Mouse (Mus musculus): Measurements from ENCODE around the gene Hilpda. TPM values are rescaled to one million over a fixed set of nuclear protein-coding genes. Genes with fewer than 3 reads are reported as not detected.

The Hilpda gene
- polyA plus RNA-seq, 1 experiment from 2014 or later = 35.9 TPM

- no peaks in the 10 kb centered on the region for H3K9me3 ChIP-seq (ENCODE audit: control insufficient read depth, low read length)
- no peak overlapping the region for H3K4me2 ChIP-seq (ENCODE audit: low read length)
- H3K27me3 ChIP-seq (ENCODE audit: control insufficient read depth, insufficient read depth, low read length) = no peaks in the 10 kb centered on the region
- H3K4me1 ChIP-seq (ENCODE audit: control insufficient read depth, insufficient read depth, low read length) = no peaks in the 10 kb centered on the region
- no peaks in the 10 kb centered on the region for H3K36me3 ChIP-seq (ENCODE audit: control insufficient read depth, insufficient read depth, low read length)
- 68% methylated on average over 2 of the region's 2 CpGs for WGBS
- no peak for ATAC-seq (ENCODE audit: low FRiP score, low TSS enrichment)
- no peak for DNase-seq
- no peak overlapping the region for H3K9ac ChIP-seq (replicated peaks; ENCODE audit: low read length)
- no peak overlapping the region for H3K27ac ChIP-seq (replicated peaks; ENCODE audit: low read depth, low read length)
- H3K4me3 ChIP-seq (replicated peaks; ENCODE audit: low read depth, low read length) = no peak overlapping the region
Measured at GRCm38 (mm10) chr6:29317286-29317685, 45.0 kb downstream of the Hilpda start.

GRCm38 (mm10) chr6:29317941-29318340, 45.7 kb downstream of the Hilpda start:
- no peaks in the 10 kb centered on the region for H3K9me3 ChIP-seq (ENCODE audit: control insufficient read depth, low read length)
- no peak overlapping the region for H3K4me2 ChIP-seq (ENCODE audit: low read length)
- no peaks in the 10 kb centered on the region for H3K36me3 ChIP-seq (ENCODE audit: control insufficient read depth, insufficient read depth, low read length)
- ATAC-seq (ENCODE audit: low FRiP score, low TSS enrichment) (no peak), DNase-seq (no peak)
- H3K9ac ChIP-seq (replicated peaks; ENCODE audit: low read length) = no peak overlapping the region
- H3K4me1 ChIP-seq (ENCODE audit: control insufficient read depth, insufficient read depth, low read length) = no peaks in the 10 kb centered on the region
- no peak overlapping the region for H3K27ac ChIP-seq (replicated peaks; ENCODE audit: low read depth, low read length)
- H3K27me3 ChIP-seq (ENCODE audit: control insufficient read depth, insufficient read depth, low read length) = no peaks in the 10 kb centered on the region
- 74% methylated on average over 3 of the region's 3 CpGs for WGBS
- no peak overlapping the region for H3K4me3 ChIP-seq (replicated peaks; ENCODE audit: low read depth, low read length)

GRCm38 (mm10) chr6:29318879-29319278, 46.6 kb downstream of the Hilpda start, which contains the start of gene Fam71f1:
TSS of gene Fam71f1 (plus strand) at chr6:29319140.
- Histone ChIP-seq H3K4me2 (ENCODE audit: low read length) (no peak within 1 kb of the TSS), H3K27ac (replicated peaks; ENCODE audit: low read depth, low read length) (no peak within 1 kb of the TSS), H3K9me3 (ENCODE audit: control insufficient read depth, low read length) (no peaks in the 10 kb centered on the region), H3K4me1 (ENCODE audit: control insufficient read depth, insufficient read depth, low read length) (no peaks in the 10 kb centered on the region), H3K27me3 (ENCODE audit: control insufficient read depth, insufficient read depth, low read length) (no peaks in the 10 kb centered on the region), H3K36me3 (ENCODE audit: control insufficient read depth, insufficient read depth, low read length) (no peaks in the 10 kb centered on the region), H3K4me3 (replicated peaks; ENCODE audit: low read depth, low read length) (no peak within 1 kb of the TSS), H3K9ac (replicated peaks; ENCODE audit: low read length) (no peak within 1 kb of the TSS)
- ATAC-seq (ENCODE audit: low FRiP score, low TSS enrichment) (no peak), DNase-seq (no peak)
- WGBS = 84% methylated on average over 5 of the region's 5 CpGs

DNA sequence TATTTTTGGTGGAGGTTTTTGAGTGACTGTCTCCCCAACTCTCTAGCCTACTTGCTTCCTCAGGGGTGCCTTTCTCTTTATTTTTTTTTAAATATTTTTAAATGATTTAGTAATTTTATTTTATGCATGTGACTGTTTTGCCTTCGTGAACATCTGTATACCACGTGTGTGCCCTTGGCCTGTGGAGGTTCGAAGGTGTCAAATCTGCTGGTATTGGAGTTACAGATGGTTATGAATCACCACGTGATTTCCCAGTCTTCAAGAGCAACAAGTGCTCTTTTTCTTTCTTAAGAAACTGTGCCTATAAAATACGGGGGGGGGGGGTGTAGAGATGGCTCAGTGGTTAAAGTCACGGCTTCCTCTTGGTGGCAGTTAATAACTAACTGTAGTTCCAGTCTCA, 49.3 kb downstream of the Hilpda start:
- Histone ChIP-seq H3K4me3 (replicated peaks; ENCODE audit: low read depth, low read length) (no peak overlapping the region), H3K27ac (replicated peaks; ENCODE audit: low read depth, low read length) (no peak overlapping the region), H3K4me2 (ENCODE audit: low read length) (no peak overlapping the region), H3K4me1 (ENCODE audit: control insufficient read depth, insufficient read depth, low read length) (no peaks in the 10 kb centered on the region), H3K36me3 (ENCODE audit: control insufficient read depth, insufficient read depth, low read length) (no peaks in the 10 kb centered on the region), H3K9ac (replicated peaks; ENCODE audit: low read length) (no peak overlapping the region), H3K9me3 (ENCODE audit: control insufficient read depth, low read length) (no peaks in the 10 kb centered on the region), H3K27me3 (ENCODE audit: control insufficient read depth, insufficient read depth, low read length) (no peaks in the 10 kb centered on the region)
- ATAC-seq (ENCODE audit: low FRiP score, low TSS enrichment) (no peak), DNase-seq (no peak)
- 80% methylated on average over 6 of the region's 6 CpGs for WGBS

- Histone ChIP-seq H3K4me2 (ENCODE audit: low read length) (no peak overlapping the region), H3K4me1 (ENCODE audit: control insufficient read depth, insufficient read depth, low read length) (no peaks in the 10 kb centered on the region), H3K27ac (replicated peaks; ENCODE audit: low read depth, low read length) (no peak overlapping the region), H3K36me3 (ENCODE audit: control insufficient read depth, insufficient read depth, low read length) (no peaks in the 10 kb centered on the region), H3K9ac (replicated peaks; ENCODE audit: low read length) (no peak overlapping the region), H3K27me3 (ENCODE audit: control insufficient read depth, insufficient read depth, low read length) (no peaks in the 10 kb centered on the region), H3K9me3 (ENCODE audit: control insufficient read depth, low read length) (no peaks in the 10 kb centered on the region), H3K4me3 (replicated peaks; ENCODE audit: low read depth, low read length) (no peak overlapping the region)
- no peak for ATAC-seq (ENCODE audit: low FRiP score, low TSS enrichment)
- DNase-seq = no peak
- 93% methylated on average over 7 of the region's 7 CpGs for WGBS
Measured at GRCm38 (mm10) chr6:29322147-29322546, 49.9 kb downstream of the Hilpda start.

GRCm38 (mm10) chr6:29322735-29323134, 50.4 kb downstream of the Hilpda start:
- WGBS = 82% methylated on average over 4 of the region's 4 CpGs
- no peak overlapping the region for H3K4me3 ChIP-seq (replicated peaks; ENCODE audit: low read depth, low read length)
- H3K9ac ChIP-seq (replicated peaks; ENCODE audit: low read length) = no peak overlapping the region
- DNase-seq (no peak), ATAC-seq (ENCODE audit: low FRiP score, low TSS enrichment) (no peak)
- H3K9me3 ChIP-seq (ENCODE audit: control insufficient read depth, low read length) = no peaks in the 10 kb centered on the region
- H3K27ac ChIP-seq (replicated peaks; ENCODE audit: low read depth, low read length) = no peak overlapping the region
- H3K27me3 ChIP-seq (ENCODE audit: control insufficient read depth, insufficient read depth, low read length) = no peaks in the 10 kb centered on the region
- no peaks in the 10 kb centered on the region for H3K4me1 ChIP-seq (ENCODE audit: control insufficient read depth, insufficient read depth, low read length)
- H3K4me2 ChIP-seq (ENCODE audit: low read length) = no peak overlapping the region
- no peaks in the 10 kb centered on the region for H3K36me3 ChIP-seq (ENCODE audit: control insufficient read depth, insufficient read depth, low read length)

Other genes with a start within 250 kb of the Hilpda start
- not detected in 2 replicates for gene Lep, start 212.3 kb upstream of the Hilpda start, polyA plus RNA-seq (2014; fragmentation: Nextera tagmentation; extraction: Ambion mirVana)
- 36.9 and 47.6 TPM in 2 replicates for gene Rbm28, start 107.5 kb upstream of the Hilpda start, polyA plus RNA-seq (2014; fragmentation: Nextera tagmentation; extraction: Ambion mirVana)
- 6.2 and 7.5 TPM in 2 replicates for gene Prrt4, start 92.9 kb upstream of the Hilpda start, polyA plus RNA-seq (2014; fragmentation: Nextera tagmentation; extraction: Ambion mirVana)
- 48.3 and 48.5 TPM in 2 replicates for gene Impdh1, start 56.1 kb upstream of the Hilpda start, polyA plus RNA-seq (2014; fragmentation: Nextera tagmentation; extraction: Ambion mirVana)
- gene Fam71f2, start 7.1 kb downstream of the Hilpda start, polyA plus RNA-seq (2014; fragmentation: Nextera tagmentation; extraction: Ambion mirVana) = 0.36 and 0.59 TPM in 2 replicates
- not detected in 2 replicates for gene Fam71f1, start 46.7 kb downstream of the Hilpda start, polyA plus RNA-seq (2014; fragmentation: Nextera tagmentation; extraction: Ambion mirVana)
- gene Calu, start 75.6 kb downstream of the Hilpda start, polyA plus RNA-seq (2014; fragmentation: Nextera tagmentation; extraction: Ambion mirVana) = 109 and 181 TPM in 2 replicates
- 0.31 and 0.36 TPM in 2 replicates for gene Opn1sw, start 116.0 kb downstream of the Hilpda start, polyA plus RNA-seq (2014; fragmentation: Nextera tagmentation; extraction: Ambion mirVana)
- 30.6 and 33.5 TPM in 2 replicates for gene Ccdc136, start 123.8 kb downstream of the Hilpda start, polyA plus RNA-seq (2014; fragmentation: Nextera tagmentation; extraction: Ambion mirVana)
- gene Flnc, start 160.8 kb downstream of the Hilpda start, polyA plus RNA-seq (2014; fragmentation: Nextera tagmentation; extraction: Ambion mirVana) = 1.6 and 4.0 TPM in 2 replicates
- gene Atp6v1f, start 195.2 kb downstream of the Hilpda start, polyA plus RNA-seq (2014; fragmentation: Nextera tagmentation; extraction: Ambion mirVana) = 318 and 408 TPM in 2 replicates
- 0.84 TPM in 1 of 2 replicates, not detected in the other for gene Atp6v1fnb, start 198.9 kb downstream of the Hilpda start, polyA plus RNA-seq (2014; fragmentation: Nextera tagmentation; extraction: Ambion mirVana)
- 11.6 and 12.1 TPM in 2 replicates for gene Kcp, start 235.5 kb downstream of the Hilpda start, polyA plus RNA-seq (2014; fragmentation: Nextera tagmentation; extraction: Ambion mirVana)

Measured in midbrain, embryonic 14.5 days (tissue).